Mouse (Mus musculus) thymus, adult 2 months (tissue): ENCODE measurements around the gene Pofut2.

Experiments used
- CTCF ChIP-seq: fragments of 200-500 bp; IDR thresholded peaks from 2 replicates; pipeline ENCODE4 v1.5.1; 2012; ENCODE audit warnings: mild to moderate bottlenecking, control low read depth, low read length, moderate library complexity, borderline replicate concordance; ENCODE audit not compliant: control insufficient read depth, poor library complexity, insufficient read depth; ENCODE audit errors: extremely low read depth
- POLR2A ChIP-seq: fragments of 200-500 bp; IDR thresholded peaks from 2 replicates; pipeline ENCODE4 v1.6.1; 2012; ENCODE audit warnings: mild to moderate bottlenecking, low read length, control low read depth, moderate library complexity; ENCODE audit not compliant: control insufficient read depth, poor library complexity, insufficient read depth; ENCODE audit errors: extremely low read depth

DNA sequence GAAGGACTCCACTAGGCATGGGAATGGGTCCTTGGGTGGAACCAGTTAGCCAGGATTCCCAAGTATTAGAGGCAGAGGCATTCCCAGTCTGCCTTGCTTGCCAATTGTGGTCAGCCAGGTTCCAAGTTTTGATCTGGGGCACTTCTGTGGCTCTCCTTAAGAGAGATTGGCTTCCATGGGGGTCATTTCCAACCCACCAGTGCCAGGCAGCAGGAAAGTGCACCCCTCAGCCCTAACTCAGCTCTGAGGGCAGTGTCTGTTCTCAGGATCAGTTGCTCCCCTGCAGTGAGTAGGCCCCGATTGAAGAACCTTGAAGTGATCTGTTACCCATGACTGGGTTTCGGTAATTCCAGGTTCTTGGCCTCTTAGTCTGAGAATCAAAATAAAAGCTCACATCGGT is 3.8 kb upstream of the Pofut2 start:
- TF ChIP-seq CTCF, result no peak
- no peak for TF ChIP-seq POLR2A
